Mouse (Mus musculus) liver, adult 2 months (tissue): ENCODE measurements around the gene Spats2.

Source experiments
- CTCF ChIP-seq: fragments of 200-500 bp; IDR thresholded peaks from 2 replicates; pipeline ENCODE4 v1.5.1; 2011; ENCODE audit warnings: low read depth, low read length, control low read depth
- POLR2A ChIP-seq: fragments of 200-500 bp; IDR thresholded peaks from 2 replicates; pipeline ENCODE4 v1.6.1; 2011; ENCODE audit warnings: low read length, control low read depth; ENCODE audit not compliant: insufficient read depth; ENCODE audit errors: extremely low read depth

DNA sequence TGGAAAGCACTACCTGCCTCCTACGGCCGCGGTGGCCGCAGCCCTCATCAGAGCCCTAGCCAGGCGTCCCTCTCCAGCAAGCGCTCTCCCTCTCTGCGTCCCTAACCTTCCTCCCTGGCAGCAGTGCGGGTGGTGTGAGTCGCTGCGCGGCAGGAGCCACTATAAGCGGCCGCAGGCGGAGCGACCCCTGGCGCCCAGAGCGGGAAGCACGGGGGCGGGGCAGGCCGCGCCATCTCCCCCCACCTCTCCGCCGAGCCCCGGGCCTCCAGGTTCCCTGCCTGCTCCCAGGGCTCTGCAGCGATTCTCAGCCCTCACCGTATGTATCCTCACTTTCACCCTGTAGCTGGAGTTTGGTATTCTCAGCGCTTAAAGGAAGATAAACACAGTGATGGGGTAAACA is 37.4 kb upstream of the Spats2 start:
- TF ChIP-seq POLR2A (no peak), CTCF (peak; percentile 83)
